Mouse (Mus musculus): ENCODE measurements around the gene Shb.

DNA sequence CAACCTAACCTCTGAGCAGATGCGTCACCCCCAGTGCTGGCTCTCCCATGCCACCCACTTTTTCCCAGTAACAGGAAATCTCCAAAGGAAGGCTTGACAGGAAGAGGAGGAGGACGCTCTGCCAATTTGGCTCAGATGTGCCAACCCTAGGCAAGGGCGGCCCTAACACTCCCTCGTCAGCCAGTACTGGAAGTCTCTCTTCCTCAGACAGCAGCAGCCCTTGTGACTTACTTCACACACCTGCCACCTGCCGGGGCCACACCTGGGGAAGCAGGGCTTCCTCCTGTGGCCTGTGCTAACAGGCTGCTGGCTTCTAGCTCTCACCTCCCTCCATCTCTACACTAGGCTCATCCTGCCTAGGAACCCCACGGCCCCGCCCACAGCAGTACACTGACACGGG lies 31.9 kb downstream of the Shb start:
- TF ChIP-seq ZNF384 (IDR thresholded peaks at IDR 0.05; ENCODE audit: low read depth, low read length) (no peak), CTCF (conservative IDR thresholded peaks at IDR 0.05 in 1 of 2, IDR thresholded peaks at IDR 0.05 in 1 of 2; ENCODE audit: low read depth in 2 of 2, low read length in 2 of 2) (no peak), TCF12 (IDR thresholded peaks at IDR 0.05; ENCODE audit: low read depth, low read length) (peak; percentile 14; the same call in 1 of the 2 replicates), EP300 (IDR thresholded peaks at IDR 0.05; ENCODE audit: low read length) (no peak), ELF1 (IDR thresholded peaks at IDR 0.05; ENCODE audit: low read depth, low read length) (no peak), POLR2A (IDR thresholded peaks at IDR 0.05; ENCODE audit: low read depth, low read length) (no peak), E2F4 (IDR thresholded peaks at IDR 0.05; ENCODE audit: insufficient replicate concordance, low read depth, low read length) (no peak), BHLHE40 (IDR thresholded peaks at IDR 0.05; ENCODE audit: low read depth, low read length) (no peak), ZMIZ1 (IDR thresholded peaks at IDR 0.05; ENCODE audit: low read depth, low read length) (no peak), USF1 (IDR thresholded peaks at IDR 0.05; ENCODE audit: low read depth, low read length) (no peak), JUND (conservative IDR thresholded peaks at IDR 0.05; ENCODE audit: low read depth, low read length) (no peak), MAZ (IDR thresholded peaks at IDR 0.05; ENCODE audit: low read depth, low read length) (no peak), ZC3H11A (IDR thresholded peaks at IDR 0.05; ENCODE audit: low read depth, low read length) (no peak), CHD1 (IDR thresholded peaks at IDR 0.05; ENCODE audit: low read depth, low read length) (no peak)

Measured in CH12.LX (cell line).